Mouse (Mus musculus) Patski (cell line): ENCODE results near the gene Smarca4. TPM values are rescaled to one million over a fixed set of nuclear protein-coding genes. Genes with fewer than 3 reads are reported as not detected.
"Not testable (repeated sequence)": the region's sequence is repeated elsewhere in the genome, so short reads cannot be mapped to it uniquely, and the experiment has no call there.

Source experiments
- ATAC-seq: fragments of 100-300 bp; one replicate; pipeline ENCODE4 v1.8.0; 2021
- CTCF ChIA-PET: fragments of 350-600 bp; sonication (Branson Sonifier 250); formaldehyde crosslinking; loops from one replicate; lab custom pipeline; 2022; ENCODE audit warnings: inconsistent platforms; lab: Charles Lee
- POLR2A ChIA-PET: fragments of 350-600 bp; sonication (Branson Sonifier 250); formaldehyde crosslinking; loops from one replicate; lab custom pipeline; 2022; ENCODE audit warnings: antibody characterized with exemption, inconsistent platforms; lab: Charles Lee
- DNase-seq: peaks from one replicate; pipeline ENCODE4 v3.0.0-alpha.2; 2011; ENCODE audit warnings: low read depth, low spot score
- H3K27me3 ChIP-seq: fragments of 371-371 bp; one replicate; pipeline ENCODE4 v1.5.1; 2021
- CTCF ChIP-seq: fragments of 100-300 bp; IDR thresholded peaks from one replicate; pipeline ENCODE4 v1.5.1; 2021
- in situ Hi-C: fragments of 300-500 bp; cut with MboI; formaldehyde crosslinking; loops from 3 replicates; pipeline ENCODE4 v1.11.1; 2018; ENCODE audit warnings: low pct_unique_long_range_greater_than_20kb, mixed read lengths
- polyA plus RNA-seq: library from polyadenylated mRNA; unstranded; gene quantifications from one replicate; pipeline ENCODE4 v1.2.3, GENCODE M21; 2021

Smarca4 gene
- polyA plus RNA-seq, 1 experiment from 2014 or later: 89.3 TPM

- no peaks in the 10 kb centered on the region for H3K27me3 ChIP-seq
- POLR2A ChIA-PET: interaction anchor here (0.5 kb wide), 1 partner anchor 27 kb away, joined by 4 read pairs; no protein-coding TSS in a partner anchor
- TF ChIP-seq CTCF: no peak
- ATAC-seq (no peak), DNase-seq (no peak)
- in situ Hi-C loops: no loop called here
- CTCF ChIA-PET: no interaction called here
These were observed 28.2 kb upstream of the Smarca4 start for GRCm38 (mm10) chr9:21587678-21588349.

GRCm38 (mm10) chr9:21588350-21588749, 27.6 kb upstream of the Smarca4 start:
- CTCF ChIA-PET: no interaction called here
- TF ChIP-seq CTCF: no peak

DNA sequence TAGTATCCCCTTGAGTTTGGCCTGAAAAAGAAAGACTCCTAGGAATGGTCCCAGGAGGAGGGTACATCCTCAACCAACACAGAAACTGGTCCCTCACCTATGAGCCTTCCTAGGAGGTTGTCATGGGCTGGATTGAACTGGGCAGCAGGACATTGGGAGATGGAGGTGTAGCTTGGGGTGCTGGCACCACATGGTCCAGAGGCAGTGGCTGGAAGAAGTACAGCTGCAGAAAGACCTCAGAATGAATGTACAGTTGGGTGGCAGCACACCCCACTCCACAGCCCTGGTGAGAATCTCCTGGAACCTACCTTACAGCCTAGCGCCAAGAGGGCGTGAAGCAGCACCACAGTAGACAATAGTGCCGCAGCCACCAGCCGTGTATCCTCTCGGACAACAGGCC, 26.4 kb upstream of the Smarca4 start:
- DNase-seq: no peak
- in situ Hi-C loops: no loop called here
- CTCF ChIA-PET: no interaction called here
- POLR2A ChIA-PET: no interaction called here
- no peak for ATAC-seq
- no peaks in the 10 kb centered on the region for H3K27me3 ChIP-seq
- TF ChIP-seq CTCF: no peak

More at GRCm38 (mm10) chr9:21588350-21588749, 27.6 kb upstream of the Smarca4 start:
- H3K27me3 ChIP-seq: no peaks in the 10 kb centered on the region
- DNase-seq: no peak
- POLR2A ChIA-PET: interaction anchor here (0.5 kb wide), 1 partner anchor 27 kb away, joined by 4 read pairs; no protein-coding TSS in a partner anchor
- in situ Hi-C loops: no loop called here
- no peak for ATAC-seq

DNA sequence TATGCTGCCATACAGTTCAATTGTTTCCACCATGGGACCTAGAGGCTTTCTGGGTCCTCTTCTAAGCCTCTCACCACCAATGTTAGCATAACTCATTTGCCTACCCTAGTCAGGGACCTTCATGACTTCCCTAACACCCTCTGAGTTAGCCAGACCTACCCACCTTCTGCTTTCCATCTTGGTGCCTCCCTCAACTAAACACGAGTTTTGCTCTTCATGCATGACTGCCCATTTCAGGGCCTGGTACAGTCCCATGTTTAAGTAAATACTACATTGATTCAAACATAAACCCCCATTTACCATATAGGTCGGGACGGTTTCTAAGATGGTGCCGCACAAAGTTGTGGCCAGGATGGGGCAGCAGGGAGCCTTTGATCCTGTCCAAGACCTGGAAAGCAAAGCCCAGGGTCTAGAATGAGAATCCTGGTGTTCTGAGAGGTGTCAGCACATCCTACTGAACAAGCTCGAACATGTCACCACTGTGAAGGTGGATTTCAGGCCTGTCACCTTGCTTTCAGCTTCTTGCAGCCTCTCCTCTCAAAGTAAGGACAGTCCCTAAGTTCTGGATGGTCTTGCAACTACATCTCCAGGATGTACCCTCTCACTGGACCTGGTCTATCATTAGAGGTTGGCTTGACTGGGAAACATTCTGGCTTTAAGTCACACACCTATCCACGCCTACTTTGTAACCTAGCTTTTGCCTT, 24.7 kb upstream of the Smarca4 start:
- DNase-seq: no peak
- CTCF ChIA-PET: interaction anchor here (1.8 kb wide), 1 partner anchor 45 kb away, joined by 5 read pairs; no protein-coding TSS in a partner anchor

GRCm38 (mm10) chr9:21591831-21592702, 23.9 kb upstream of the Smarca4 start:
- no peak for TF ChIP-seq CTCF
- in situ Hi-C loops: loop anchor here (5.0 kb wide), 1 partner anchor 45 kb away; the partner anchor contains the start of gene Carm1
- CTCF ChIA-PET: interaction anchor here (1.0 to 1.8 kb wide), 2 partner anchors 9 to 46 kb away, joined by 5 to 6 read pairs; no protein-coding TSS in a partner anchor
- POLR2A ChIA-PET: interaction anchor here (0.6 to 0.8 kb wide), 2 partner anchors 11 to 27 kb away, joined by 4 to 5 read pairs; no protein-coding TSS in a partner anchor
- H3K27me3 ChIP-seq: no peaks in the 10 kb centered on the region
- ATAC-seq (peak; percentile 13), DNase-seq (peak; percentile 19)

More for the DNA sequence above, 24.7 kb upstream of the Smarca4 start:
- POLR2A ChIA-PET: no interaction called here
- no peaks in the 10 kb centered on the region for H3K27me3 ChIP-seq
- ATAC-seq: no peak
- no peak for TF ChIP-seq CTCF
- in situ Hi-C loops: loop anchor here (5.0 kb wide), 1 partner anchor 44 kb away; the partner anchor contains the start of gene Carm1

GRCm38 (mm10) chr9:21592703-21593121, 23.3 kb upstream of the Smarca4 start, which contains the start of the genes Timm29 and Yipf2:
Gene Timm29, plus strand, starts transcription at chr9:21592722.
Gene Yipf2, minus strand, starts transcription at chr9:21592828.
- ChIA-PET CTCF (interaction anchor here (1.0 to 1.8 kb wide), 2 partner anchors 9 to 47 kb away, joined by 5 to 6 read pairs; no protein-coding TSS in a partner anchor), POLR2A (interaction anchor here (0.8 kb wide), 1 partner anchor 10 kb away, joined by 5 read pairs; no protein-coding TSS in a partner anchor)
- DNase-seq: peak; percentile 90
- no peaks in the 10 kb centered on the region for H3K27me3 ChIP-seq
- ATAC-seq: peak; percentile 68
- no peak for TF ChIP-seq CTCF
- in situ Hi-C loops: loop anchor here (5.0 kb wide), 1 partner anchor 45 kb away; the partner anchor contains the start of gene Carm1

GRCm38 (mm10) chr9:21593122-21593721, 22.7 kb upstream of the Smarca4 start:
- ChIA-PET POLR2A (no interaction called here), CTCF (interaction anchor here (1.8 kb wide), 1 partner anchor 47 kb away, joined by 5 read pairs; no protein-coding TSS in a partner anchor)
- ATAC-seq: peak; percentile 38
- no peaks in the 10 kb centered on the region for H3K27me3 ChIP-seq
- in situ Hi-C loops: loop anchor here (5.0 kb wide), 1 partner anchor 46 kb away; the partner anchor contains the start of gene Carm1
- no peak for TF ChIP-seq CTCF
- DNase-seq: no peak

DNA sequence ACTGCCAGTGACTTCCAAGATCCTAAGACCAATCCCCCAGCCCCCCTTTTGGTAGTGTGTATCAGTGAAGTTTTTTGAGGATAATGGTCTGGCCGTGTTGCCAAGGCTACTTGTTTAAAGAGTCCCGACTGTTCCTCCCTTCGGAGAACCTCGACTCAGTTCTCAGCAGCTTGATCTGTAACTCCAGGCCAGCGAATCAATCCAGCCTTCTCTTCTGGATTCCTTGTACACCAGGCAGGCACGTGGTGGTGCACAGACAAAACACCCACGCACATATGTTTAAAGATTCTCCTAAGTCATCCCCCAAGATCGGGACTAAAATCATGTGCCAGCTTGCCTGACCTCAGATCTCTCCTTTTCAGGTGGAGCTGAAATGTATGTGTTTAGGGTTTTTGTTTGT, 21.6 kb upstream of the Smarca4 start:
- CTCF ChIA-PET, DNase-seq, ATAC-seq, H3K27me3 ChIP-seq, POLR2A ChIA-PET: not testable (repeated sequence)
- in situ Hi-C loops: loop anchor here (5.0 kb wide), 1 partner anchor 47 kb away; the partner anchor contains the start of gene Carm1

DNA sequence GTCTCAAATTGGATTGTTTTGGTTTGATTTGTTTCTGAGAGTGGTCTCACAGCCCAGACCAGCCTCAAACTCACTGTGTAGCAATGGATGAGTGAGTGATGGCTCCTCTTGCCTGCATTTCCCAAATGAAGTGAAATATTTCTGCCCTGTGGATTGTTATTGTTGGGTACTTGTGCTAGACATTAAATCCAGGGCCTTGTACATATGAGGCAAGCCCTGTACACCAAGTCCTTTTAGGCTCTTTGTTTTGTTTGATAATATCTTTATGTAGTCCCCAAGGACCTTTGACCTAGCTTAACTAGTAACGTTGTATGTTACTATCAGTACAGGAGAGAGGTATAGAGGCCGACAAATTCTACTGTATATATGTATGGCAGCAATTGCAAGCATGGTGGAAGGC, 21.1 kb upstream of the Smarca4 start:
- no peaks in the 10 kb centered on the region for H3K27me3 ChIP-seq
- no peak for DNase-seq
- no peak for ATAC-seq
- ChIA-PET POLR2A (no interaction called here), CTCF (interaction anchor here (1.6 kb wide), 1 partner anchor 64 kb away, joined by 3 read pairs; no protein-coding TSS in a partner anchor)
- in situ Hi-C loops: loop anchor here (5.0 kb wide), 1 partner anchor 48 kb away; the partner anchor contains the start of gene Carm1
- TF ChIP-seq CTCF: no peak
